Mouse (Mus musculus) brain, embryonic 14.5 days (tissue): ENCODE data around the gene Trdmt1.

Experiments used
- CTCF ChIP-seq: fragments of 200-500 bp; IDR thresholded peaks from 2 replicates; pipeline ENCODE4 v1.5.1; 2012; ENCODE audit warnings: inconsistent platforms, mild to moderate bottlenecking, moderate library complexity, borderline replicate concordance; ENCODE audit not compliant: insufficient read depth, insufficient read length; ENCODE audit errors: extremely low read depth
- POLR2A ChIP-seq: fragments of 200-500 bp; IDR thresholded peaks from 2 replicates; pipeline ENCODE4 v1.6.1; 2012; ENCODE audit warnings: mild to moderate bottlenecking, inconsistent platforms, borderline replicate concordance; ENCODE audit not compliant: poor library complexity, insufficient read depth, insufficient read length, severe bottlenecking; ENCODE audit errors: extremely low read depth

DNA sequence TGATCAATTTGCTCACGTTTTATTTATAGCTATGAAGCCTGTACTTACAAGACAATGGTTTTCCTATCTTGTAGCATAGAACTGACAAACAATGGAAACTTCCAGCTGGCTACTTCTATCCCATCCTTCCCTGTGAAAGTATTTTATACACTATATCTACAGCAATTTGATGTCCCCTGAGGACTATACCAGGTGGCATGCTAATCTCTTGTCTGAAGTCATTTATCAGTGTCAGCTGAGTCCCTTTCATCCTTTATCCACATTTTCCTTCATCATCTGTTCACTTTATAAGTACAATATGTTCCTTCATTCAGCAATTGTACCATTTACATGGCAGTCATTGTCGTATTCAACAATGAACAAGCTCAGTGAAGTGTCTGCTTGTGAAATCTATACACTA lies 17.3 kb downstream of the Trdmt1 start:
- TF ChIP-seq CTCF: no peak
- TF ChIP-seq POLR2A: no peak
